Mouse (Mus musculus) spleen, postnatal 10 days (tissue): ENCODE results near the gene Rftn2.

Source experiments
- DNase-seq, 2 experiments: peaks; one replicate each; pipeline ENCODE4 v3.0.0; 2021 to 2022; ENCODE audit warnings: low spot score in 2 of 2

The Rftn2 gene

DNA sequence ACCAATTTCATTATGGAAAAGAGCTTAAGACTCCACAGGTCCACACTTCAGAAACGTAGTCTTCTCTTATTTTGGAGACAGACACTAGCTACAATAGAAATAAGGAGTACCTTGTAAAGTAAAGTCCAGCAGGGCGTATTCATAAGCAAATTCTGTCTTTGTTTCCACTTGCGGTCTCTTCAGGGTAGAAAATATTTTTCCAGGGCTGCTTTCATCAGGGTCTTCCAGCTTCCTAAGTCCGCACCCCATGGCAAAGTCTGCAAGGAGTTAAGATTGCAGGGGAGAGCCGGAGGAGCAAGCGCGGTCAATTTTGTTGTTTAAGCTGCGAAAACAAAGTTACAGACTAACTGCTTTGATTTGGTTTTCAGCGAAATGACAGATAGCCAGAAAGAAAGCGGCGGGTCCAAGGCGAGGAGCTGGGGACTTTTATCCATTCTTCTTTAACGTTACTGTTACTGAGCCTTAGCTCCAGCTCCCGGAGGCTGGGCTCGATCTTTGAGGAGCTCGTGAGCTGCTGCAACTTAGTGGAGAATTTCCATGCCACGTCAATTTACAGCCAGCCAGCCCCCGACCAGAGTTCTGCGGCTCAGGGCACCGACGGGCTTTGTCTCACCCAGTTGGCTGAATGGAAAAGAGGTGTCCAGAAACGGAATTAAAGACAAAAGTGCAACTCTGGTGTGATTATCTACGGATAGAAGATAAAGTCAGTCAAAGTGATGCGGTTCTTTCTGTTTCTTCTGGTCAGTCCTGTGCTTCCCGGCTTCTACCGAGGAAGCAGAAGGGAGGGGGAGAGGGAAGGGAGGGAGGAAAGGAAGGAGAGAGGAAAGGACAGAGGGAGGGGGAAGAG lies at the start of gene Rftn2:
Rftn2 (minus strand) TSS at position 772 of the 847 bp plus-strand sequence.
- DNase-seq, result no peak

DNA sequence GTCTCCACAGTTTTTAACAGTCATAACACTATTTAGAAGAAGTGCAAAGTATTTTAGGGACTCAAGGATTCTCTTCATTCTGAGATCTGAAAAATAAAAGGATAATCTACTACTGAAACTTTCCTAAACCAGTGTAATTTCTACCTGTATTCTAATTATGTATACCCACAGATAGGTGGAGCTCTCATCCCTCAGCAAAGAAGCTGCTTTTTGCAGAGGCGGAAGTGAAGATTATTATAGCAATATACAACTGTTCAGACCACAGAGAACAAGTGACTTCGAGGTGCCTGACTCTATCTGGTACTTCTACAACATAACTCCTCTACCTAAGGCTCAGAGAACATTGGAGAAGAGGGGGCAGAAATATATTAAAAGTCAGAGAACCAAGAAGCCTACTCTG lies 38.9 kb upstream of the Rftn2 start:
- DNase-seq, result no peak

DNA sequence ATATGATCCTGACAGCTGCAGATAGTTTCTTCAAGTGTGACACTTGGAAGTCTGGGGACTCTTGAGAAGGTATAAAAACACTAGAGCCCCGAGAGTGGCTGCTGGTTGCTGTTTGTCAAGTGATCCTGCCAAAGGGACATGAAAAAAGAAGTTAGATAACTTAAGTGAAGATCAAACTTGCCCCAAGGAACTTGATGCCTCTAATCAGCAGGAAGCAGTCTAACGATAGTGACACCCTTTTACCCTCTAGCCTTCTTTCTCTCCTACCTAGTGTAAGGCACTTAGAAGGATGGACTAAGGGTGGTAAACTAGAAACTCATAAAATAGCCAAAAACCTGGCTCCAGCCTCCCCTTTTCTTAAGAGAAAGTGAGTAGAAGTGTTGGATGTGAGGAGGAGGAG lies 37.8 kb upstream of the Rftn2 start:
- DNase-seq, result no peak

DNA sequence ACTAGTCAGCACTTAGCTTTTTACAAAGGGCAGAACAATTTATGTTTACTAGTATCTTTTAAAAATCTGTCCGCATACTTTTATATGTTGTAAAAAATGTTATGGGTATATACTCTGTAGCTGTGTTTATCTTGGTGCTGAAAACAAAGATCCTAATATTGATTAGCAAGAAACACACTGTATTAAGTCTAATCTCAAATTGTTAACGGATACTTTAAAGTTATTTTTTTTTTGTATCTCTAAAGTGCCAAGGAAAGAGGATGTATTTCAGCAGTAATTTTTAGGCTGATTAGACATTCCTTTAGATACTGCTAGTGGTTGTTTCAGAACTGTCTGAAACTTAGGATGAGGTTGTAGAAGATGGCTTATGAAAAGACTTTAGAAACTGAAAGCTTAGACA lies 19.8 kb upstream of the Rftn2 start:
- no peak for DNase-seq

DNA sequence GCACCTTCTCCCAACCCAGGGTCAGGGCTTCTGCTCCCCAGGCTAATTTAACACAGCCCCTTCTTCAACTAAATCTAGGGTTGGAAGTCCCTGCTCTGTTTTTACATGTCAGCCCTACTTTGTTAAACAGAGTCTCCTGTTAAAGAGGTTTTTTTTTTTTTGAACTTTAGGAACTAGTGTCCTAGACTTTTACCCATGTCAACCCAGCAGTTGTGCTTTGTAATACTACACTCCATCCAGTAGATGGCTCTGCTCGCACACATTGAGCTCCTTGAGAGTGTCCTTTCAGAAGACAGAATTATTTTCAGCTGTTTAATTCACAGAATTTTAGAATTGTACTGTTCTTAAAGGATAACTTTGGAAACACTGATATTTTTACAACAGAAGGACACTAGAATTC lies 12.7 kb upstream of the Rftn2 start:
- peak in 1 of 2 experiments; percentile 47 for DNase-seq

DNA sequence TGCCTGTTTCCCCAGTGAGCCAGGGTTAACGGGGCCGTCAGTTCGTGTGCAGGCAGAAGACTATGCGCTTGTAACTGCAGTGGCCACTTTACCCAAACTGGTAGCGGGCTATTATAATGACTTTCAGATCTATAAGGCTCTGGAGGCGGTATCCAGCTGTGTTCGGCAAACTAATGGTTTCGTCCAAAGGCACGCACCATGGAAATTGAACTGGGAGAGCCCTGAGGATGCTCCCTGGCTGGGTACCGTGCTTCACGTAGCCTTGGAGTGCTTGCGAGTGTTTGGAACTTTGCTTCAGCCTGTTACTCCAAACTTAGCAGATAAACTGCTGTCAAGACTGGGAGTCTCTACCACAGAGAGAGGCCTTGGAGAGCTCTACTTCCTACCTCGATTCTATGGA lies 11.9 kb upstream of the Rftn2 start:
- DNase-seq, result peak in 1 of 2 experiments; percentile 26

DNA sequence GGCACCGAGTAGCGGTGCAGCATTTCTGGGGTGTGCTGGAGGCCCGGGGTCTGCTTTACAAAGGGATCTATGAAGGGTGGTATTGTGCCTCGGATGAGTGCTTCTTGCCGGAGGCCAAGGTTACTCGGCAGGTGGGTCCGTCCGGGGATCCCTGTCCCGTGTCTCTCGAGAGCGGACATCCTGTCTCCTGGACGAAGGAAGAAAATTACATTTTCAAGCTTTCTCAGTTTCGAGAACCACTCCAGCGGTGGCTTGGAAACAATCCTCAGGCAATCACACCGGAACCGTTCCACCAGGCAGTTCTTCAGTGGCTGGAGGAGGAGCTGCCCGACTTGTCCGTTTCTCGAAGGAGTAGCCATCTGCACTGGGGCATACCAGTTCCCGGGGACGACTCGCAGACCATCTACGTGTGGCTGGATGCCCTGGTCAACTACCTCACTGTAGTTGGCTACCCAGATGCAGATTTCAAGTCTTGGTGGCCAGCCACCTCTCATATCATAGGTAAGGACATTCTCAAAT lies 11.1 kb upstream of the Rftn2 start:
- peak in 1 of 2 experiments; percentile 39 for DNase-seq

DNA sequence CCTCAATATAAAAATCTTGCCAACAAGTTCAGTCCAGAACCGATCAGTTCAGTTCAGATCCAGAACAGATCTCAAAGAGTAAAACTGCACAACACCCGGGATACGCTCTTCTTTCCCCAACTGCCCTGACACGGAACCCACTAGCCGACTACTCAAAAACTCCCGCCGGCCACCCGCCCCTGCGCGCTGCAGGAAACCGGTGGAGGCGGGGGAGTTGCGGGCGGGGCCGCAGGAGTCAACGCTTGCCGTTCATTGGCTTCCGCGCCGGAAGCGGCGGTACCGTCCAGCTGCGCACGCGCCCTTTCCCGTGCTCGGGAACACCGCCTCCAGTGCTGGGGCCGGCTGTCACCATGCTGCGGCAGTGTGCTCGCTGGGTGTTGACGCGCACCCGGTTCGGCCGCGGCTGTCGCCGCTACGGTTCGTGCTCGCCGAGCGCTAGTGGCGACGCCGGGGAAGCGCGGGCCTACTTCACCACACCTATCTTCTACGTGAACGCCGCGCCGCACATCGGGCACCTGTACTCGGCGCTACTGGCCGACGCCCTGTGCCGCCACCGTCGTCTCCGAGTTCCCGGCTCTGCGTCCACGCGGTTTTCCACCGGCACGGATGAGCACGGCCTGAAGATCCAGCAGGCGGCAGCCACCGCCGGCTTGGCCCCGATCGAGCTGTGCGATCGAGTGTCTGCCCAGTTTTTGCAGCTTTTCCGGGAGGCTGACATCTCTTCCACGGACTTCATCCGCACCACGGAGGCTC lies 10.5 kb upstream of the Rftn2 start, which contains the start of gene Mars2:
Mars2 (plus strand) TSS at position 288 of the 753 bp plus-strand sequence.
- peak; percentile 87 to 97 for DNase-seq

DNA sequence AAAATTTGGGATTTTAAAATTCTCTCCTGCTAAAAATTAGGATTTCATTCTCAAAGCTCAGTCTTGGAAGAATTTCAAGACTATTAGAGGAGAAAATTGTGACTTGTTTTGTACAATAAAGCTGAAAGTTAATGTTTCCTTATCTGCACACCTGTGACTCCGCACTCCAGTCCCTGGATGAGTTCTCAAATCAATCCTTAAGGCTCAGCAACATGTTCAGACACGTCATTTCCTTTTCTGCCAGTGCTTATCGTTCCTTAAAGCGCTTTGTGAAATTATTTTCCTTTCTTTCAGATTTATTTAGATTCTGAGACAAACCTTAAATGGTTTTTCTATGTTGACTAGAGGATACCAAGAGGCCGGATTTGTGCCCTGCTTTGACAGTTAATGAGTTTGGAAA lies 9.9 kb upstream of the Rftn2 start:
- DNase-seq, result no peak

DNA sequence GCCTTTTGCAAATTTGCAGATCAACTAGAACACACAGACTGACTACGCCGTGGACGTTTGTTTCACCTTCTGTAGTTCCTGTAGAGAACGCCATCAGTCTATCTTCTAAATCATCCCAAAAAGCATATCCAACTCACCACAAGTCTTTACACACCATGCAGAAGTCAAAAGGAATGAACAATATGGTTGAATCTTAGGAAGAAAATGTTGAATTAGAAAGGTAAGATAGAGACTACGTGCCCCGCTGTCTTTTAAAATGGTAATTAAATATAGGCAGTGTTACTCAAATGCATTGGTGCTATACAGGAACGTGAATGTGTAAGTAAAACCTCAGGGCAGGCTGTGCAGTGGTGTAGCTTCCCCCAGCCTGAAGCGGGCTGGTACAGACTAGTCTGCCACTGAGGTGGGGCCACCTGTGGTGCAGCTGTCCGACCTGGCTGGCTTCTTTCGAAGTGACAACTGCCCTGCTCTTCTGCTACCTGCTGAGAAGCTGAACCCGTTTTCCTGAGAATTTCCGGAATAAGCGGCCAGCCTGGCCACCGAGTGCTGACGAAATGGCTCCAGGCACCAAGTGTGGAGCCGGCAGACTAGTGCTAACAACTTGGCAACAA lies 8.4 kb upstream of the Rftn2 start:
- no peak for DNase-seq

DNA sequence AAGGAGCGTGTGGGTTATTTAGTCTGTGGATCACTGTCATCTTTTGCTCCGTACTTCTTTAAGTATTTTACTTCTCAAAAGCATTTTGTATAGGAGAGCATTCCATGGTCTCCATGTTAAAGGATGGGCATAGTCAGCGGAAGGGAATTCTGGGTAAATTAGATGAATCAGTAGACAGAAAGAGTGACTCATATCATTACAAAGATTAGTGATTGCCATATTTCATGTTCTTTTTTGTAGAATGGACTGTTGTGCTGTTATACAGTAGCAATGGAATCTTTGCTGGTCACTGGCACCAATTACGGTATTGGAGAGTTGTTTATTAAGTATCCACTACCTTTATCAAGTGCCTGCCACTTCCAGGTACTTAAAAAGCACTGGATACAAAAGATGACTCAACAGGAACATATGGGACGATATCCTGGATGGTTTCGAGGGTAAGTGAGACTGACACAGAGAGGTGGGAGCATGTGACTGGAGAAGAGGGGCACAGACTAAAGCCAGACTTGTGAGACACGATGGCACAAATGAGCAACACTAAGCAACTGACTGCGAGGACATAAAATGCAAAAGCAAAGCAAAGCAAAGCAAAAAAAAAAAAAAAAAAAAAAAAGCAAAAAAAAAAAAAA lies 1.8 kb upstream of the Rftn2 start:
- DNase-seq, result no peak

DNA sequence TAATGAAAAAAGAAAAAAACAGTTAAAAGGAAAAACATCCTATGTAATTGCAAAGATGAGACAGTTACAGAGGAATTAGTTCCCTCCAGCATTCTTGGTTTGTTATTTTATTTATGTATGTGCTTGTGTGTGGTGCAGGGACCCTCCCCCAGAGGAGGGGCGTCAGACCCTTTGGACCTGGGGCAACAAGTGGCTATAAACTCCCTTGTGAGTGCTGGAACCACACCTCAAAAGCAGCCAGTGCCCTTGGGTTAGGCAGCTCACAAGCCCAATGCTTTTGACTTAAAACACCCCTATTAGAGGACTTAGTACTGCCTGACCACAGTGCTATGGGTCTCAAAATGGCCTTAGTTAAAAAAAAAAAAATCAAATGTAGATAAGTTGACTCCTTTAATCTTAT lies 794 bp upstream of the Rftn2 start:
- DNase-seq, result no peak

DNA sequence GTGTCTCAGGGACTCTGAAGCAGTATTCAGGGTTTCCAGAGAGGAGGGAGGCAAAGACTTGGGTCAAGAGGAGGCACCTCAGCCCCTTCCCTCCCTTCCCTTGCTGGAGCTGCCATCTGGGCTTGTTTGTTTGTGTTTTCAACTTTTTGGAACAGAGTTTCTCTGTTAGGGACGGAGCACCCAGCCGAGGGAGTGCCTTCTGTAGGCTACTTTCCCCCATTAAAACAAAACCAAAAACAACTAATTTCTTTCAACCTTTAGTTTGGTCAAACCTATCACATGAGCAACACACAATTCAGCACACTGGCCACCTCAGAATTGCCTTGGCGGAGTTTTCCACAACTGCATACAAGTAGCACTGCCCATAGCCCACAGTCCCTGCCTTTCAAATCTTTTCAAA lies 1.2 kb downstream of the Rftn2 start:
- DNase-seq, result no peak

DNA sequence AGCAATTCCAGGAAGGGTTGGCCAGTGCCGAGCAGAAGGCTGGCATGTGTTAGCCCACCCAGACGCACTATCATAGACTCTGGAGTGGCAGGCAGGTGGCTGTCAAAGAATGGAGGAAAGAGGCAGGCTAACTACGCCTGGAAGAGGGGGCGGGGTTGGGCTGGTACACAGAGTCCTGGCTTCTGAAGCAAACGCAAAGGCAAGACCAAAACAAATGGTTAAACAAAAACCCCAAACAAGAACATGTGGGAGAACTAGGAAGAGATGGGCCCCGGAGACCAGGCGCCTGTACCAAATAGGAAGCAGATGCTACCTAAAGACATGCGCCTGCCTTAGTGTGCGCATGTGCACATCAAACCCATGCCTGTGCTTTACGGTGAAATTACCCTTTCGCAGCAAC lies 2.5 kb downstream of the Rftn2 start:
- no peak for DNase-seq

DNA sequence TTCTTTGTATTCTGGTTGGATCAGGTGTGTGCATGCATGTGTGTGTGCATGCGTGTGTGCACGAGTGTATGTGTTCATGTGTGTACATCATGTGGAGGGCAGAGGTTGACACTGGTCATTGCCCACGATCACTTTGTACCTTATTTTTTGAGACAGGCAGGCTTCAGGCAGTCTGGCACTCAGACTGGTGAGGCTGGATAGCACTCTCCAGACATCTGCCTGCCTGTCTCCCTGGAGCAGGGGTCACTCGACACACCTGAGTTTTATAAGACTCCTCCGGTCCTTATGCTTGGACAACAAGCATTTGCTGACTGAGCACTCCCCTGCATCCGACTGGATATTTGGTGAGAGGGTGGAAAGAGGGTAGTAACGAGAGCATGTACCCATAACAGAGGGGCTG lies 3.6 kb downstream of the Rftn2 start:
- no peak for DNase-seq

DNA sequence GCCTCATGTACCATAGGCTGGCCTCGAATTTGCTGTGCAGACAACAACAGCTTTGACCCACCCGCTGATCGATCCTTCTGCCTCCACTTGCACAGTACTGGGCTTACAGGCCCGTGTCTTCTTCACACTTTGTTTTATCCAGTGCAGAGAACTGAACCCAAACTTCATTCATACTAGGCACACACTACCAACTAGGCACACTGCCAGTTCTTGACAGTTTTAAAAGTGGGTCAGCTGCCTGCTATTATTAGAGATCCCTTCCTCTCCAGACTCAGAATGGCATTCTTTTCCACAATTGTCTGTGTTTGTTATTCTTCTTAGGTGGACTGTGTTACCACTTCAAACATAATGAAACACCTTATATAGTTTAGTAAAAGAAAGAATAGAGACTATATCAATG lies 5.2 kb downstream of the Rftn2 start:
- DNase-seq, result no peak

DNA sequence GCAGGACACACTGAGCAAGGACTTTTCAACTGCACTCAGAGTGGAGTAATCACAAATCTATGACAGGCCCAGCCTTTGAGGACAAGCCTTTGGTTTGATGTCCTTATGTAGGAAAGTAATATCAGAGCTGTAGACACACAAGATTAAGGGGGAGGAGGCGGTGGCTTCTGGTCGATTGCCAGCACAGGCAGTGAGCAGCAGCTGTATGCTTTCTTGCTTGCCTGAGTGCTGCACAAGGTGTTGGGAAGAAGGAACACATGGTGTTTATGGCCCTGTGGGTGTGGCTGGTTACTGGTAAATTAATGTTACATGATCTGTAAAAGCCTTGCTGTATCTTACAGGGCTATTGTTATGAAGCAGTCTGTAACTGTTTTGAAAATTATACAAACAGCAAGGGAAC lies 9.4 kb downstream of the Rftn2 start:
- no peak for DNase-seq

DNA sequence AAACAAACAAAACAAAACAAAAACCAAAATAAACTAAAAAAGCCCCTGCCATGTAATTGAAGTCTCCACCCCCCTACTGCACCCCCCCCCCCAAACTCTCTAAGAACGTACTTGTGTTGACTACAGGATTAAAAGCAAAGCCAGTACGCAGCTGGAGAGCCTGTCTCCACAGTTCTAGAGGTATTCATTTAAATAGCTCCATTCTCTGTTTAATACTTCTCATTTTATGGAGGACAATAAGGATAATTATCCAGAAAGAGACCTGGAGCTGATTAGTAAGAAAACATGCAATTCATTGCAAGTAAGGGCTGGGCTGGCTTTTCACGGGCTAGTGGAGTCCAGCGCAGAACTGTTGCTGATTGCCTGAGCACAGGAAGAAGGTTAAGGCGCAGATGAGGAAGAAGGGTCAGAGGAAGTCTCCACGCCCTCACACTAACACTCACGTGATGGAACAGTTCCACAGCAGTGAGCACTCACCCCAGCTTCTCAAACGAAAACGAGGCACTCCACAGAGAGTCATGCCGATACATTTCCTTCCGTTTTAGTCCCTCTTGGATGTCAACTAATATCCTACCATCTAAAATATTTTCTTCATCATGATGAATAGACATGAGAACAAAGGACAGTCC lies 11.3 kb downstream of the Rftn2 start:
- peak in 1 of 2 experiments; percentile 65 for DNase-seq

DNA sequence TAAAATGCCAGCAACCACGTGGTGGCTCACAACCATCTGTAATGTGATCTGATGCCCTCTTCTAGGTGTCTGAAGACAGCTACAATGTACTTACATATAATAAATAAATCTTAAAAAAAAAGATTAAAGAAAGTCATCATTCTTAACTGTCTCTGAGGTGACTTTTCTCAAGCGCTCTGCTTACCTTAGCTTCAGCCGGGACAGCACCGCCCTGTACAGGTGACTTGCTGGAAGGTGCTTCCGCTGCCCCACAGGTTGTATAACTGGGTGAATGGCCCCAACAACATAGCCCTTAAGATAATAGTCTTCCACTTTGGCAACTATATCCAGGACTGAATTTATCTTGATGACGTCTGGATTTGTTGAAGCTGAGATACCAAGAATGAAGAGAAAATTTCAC lies 12.6 kb downstream of the Rftn2 start:
- DNase-seq, result no peak

DNA sequence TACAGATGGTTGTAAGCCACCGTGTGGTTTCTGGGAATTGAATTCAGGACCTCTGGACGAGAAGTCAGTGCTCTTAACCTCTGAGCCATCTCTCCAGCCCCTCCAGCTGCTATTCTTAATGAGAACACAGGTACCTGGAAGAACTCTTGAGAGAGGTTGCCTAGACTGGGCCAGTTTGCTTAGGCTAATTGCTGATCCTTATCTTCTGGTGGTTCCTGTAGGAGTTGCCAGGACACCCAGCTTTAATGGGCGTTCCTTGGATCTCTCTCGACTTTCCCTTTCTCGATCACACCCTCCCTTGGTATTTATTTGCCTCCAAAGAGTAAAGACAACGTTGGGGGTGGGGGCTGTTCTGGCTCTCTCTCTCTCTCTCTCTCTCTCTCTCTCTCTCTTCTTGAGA lies 13.1 kb downstream of the Rftn2 start:
- DNase-seq, result no peak

DNA sequence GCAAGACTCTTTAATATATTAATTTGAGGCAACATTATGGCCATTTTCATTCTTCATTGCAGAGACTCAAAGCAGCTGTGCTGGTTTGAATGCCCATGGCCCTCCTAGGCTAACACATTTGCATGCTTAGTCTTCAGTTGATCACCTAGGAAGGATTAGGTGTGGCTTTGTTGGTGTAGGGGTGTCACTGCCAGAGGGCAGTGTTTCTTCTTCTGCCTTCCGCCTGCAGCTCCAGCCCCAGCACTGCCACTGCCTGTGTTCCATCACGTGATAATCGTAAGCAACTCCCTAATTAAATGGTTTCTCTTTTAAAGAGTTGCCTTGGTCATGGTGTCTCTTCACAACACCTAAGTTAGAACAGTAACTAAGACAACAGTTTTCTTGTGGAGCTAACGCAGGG lies 13.8 kb downstream of the Rftn2 start:
- DNase-seq, result no peak
